Mouse (Mus musculus) hindbrain, embryonic 10.5 days (tissue): ENCODE results near the gene Nnmt. TPM values are rescaled to one million over a fixed set of nuclear protein-coding genes. Genes with fewer than 3 reads are reported as not detected.
A peak's percentile ranks its signal among the peaks of the same experiment; 100 is the strongest.

Source experiments
- DNase-seq: peaks from one replicate; pipeline ENCODE4 v3.0.0-alpha.2; 2017; ENCODE audit warnings: low spot score
- H3K27ac ChIP-seq: fragments of 300-500 bp; sonication (generic); 2 replicates; pipeline ENCODE4 v1.5.1; 2016; ENCODE audit warnings: mild to moderate bottlenecking, moderate library complexity
- H3K27me3 ChIP-seq: fragments of 300-500 bp; sonication (generic); 2 replicates; pipeline ENCODE4 v1.6.1; 2016; ENCODE audit warnings: mild to moderate bottlenecking; ENCODE audit not compliant: poor library complexity, insufficient read depth, severe bottlenecking
- H3K36me3 ChIP-seq: fragments of 300-500 bp; sonication (generic); 2 replicates; pipeline ENCODE4 v1.6.1; 2016; ENCODE audit warnings: mild to moderate bottlenecking, moderate library complexity
- H3K4me1 ChIP-seq: fragments of 300-500 bp; sonication (generic); replicated peaks from 2 replicates; pipeline ENCODE4 v1.6.1; 2016; ENCODE audit warnings: mild to moderate bottlenecking
- H3K4me3 ChIP-seq: fragments of 300-500 bp; sonication (generic); 2 replicates; pipeline ENCODE4 v1.5.1; 2016; ENCODE audit warnings: mild to moderate bottlenecking, moderate library complexity
- H3K9me3 ChIP-seq: fragments of 300-500 bp; sonication (generic); 2 replicates; pipeline ENCODE4 v1.6.1; 2016; ENCODE audit warnings: mild to moderate bottlenecking, moderate library complexity
- WGBS: fragments of 180-500 bp; shearing (Covaris S2); methylation state at CpG from one replicate; pipeline ENCODE4 v1.1.7; 2016; 5-methylcytosine and 5-hydroxymethylcytosine counted together
- polyA plus RNA-seq: library from polyadenylated mRNA; unstranded; fragments of >200 nt; fragmentation: Nextera tagmentation; extraction: Ambion mirVana; gene quantifications from 2 replicates; pipeline ENCODE4 v1.2.1, GENCODE M21; 2016

Gene Nnmt
- polyA plus RNA-seq, 1 experiment from 2014 or later = 0.97 TPM

DNA sequence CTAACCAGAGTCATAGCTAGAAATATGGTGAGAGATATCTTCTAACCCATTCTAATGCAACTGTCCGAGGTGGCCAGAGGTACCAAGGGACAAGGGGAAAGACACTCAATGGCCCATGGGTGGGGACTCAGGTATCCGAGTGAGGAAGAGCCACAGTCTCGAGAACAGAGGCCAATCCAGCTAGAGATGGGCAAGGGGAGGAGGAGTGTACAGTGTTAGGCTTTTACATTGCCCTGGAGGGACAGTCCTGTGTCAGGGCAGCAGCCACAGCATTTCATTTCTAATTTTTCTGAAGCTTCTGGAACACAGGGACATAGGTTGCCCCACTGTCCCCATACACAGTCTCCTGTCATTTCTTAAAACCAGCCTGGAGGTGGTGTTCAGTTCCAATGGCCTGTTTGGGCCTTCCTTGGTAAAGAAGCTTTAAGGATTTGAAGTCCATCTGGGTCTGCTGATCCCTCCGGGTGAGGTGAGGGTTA is 40.7 kb upstream of the Nnmt start:
- peaks cover 52% of the 10 kb centered on the region for H3K4me1 ChIP-seq
- H3K27me3 ChIP-seq = no peaks in the 10 kb centered on the region
- no peak overlapping the region for H3K4me3 ChIP-seq
- 60% methylated on average over 4 of the region's 4 CpGs for WGBS
- H3K9me3 ChIP-seq = peaks cover 11% of the 10 kb centered on the region
- no peaks in the 10 kb centered on the region for H3K36me3 ChIP-seq
- no peak for DNase-seq
- no peak overlapping the region for H3K27ac ChIP-seq

DNA sequence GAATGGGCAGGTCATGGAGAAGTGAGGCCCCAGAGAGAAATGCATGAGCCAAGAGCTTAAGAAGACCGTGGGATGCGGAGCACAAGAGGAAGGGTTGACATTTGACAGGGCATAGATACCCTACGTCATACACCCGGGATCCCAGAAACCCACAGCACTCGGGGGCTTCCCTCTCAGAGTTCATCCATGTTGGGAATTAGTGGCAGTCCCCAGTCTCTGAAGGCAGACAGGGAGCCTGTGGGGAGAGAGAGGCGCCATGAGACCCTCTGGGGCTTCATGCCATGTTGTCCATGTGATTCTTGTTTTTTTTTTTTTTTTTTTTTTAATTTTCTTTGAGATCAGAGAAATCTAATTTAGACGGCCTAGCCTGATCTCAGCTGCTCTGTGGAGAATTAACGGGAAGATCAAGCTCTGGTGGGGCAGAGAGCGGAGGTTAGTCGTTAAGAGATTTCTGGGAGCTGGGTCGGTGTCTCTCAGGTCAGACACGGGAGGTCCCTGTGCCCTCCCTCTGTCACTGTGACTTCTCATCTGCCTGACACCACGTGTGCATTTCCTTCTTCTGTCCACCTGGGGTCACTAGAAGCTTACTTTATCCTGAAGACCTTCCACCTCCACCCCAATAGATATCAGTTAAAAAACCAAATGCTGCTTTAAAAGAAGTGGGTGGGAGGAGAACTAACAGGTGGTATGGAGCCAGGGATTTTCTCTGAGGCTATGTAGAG is 40.1 kb upstream of the Nnmt start:
- 52% methylated on average over 13 of the region's 13 CpGs for WGBS
- Histone ChIP-seq H3K4me1 (peaks cover 46% of the 10 kb centered on the region), H3K4me3 (no peak overlapping the region), H3K27ac (no peak overlapping the region), H3K27me3 (no peaks in the 10 kb centered on the region), H3K36me3 (no peaks in the 10 kb centered on the region), H3K9me3 (peaks cover 11% of the 10 kb centered on the region)
- DNase-seq = peak; percentile 41

DNA sequence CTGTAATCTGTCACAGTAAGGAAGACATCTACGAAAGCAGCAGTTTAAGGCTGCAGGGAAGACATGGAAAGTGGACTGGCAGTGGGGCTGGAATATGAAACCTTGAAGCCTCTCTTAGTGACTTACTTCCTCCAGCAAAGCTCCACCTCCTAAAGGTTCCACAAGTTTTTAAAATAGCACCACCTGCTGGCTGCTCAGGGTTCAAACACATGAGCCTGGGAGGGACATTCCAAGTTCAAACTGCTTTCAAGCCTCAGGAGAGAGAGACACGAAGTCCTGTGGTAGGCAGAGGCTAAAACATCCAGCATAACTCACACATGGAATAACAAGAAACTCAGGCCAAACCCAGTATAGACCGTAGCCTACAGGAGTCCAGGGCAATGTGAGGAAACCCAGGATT is 39.4 kb upstream of the Nnmt start:
- H3K27ac ChIP-seq = no peak overlapping the region
- no peak overlapping the region for H3K4me3 ChIP-seq
- no peaks in the 10 kb centered on the region for H3K36me3 ChIP-seq
- peaks cover 38% of the 10 kb centered on the region for H3K4me1 ChIP-seq
- WGBS = 77% methylated on average over 3 of the region's 3 CpGs
- H3K27me3 ChIP-seq = no peaks in the 10 kb centered on the region
- DNase-seq = no peak
- H3K9me3 ChIP-seq = peaks cover 11% of the 10 kb centered on the region

- Histone ChIP-seq H3K27me3 (no peaks in the 10 kb centered on the region), H3K36me3 (no peaks in the 10 kb centered on the region), H3K4me3 (no peak overlapping the region), H3K4me1 (peaks cover 11% of the 10 kb centered on the region), H3K27ac (no peak overlapping the region), H3K9me3 (peaks cover 11% of the 10 kb centered on the region)
- DNase-seq = no peak
- WGBS = 90% methylated on average over 8 of the region's 8 CpGs
Measured at GRCm38 (mm10) chr9:48641636-48642035, 36.7 kb upstream of the Nnmt start.

GRCm38 (mm10) chr9:48640881-48641280 is 35.9 kb upstream of the Nnmt start:
- no peak overlapping the region for H3K27ac ChIP-seq
- 88% methylated on average over 8 of the region's 8 CpGs for WGBS
- peaks cover 11% of the 10 kb centered on the region for H3K9me3 ChIP-seq
- H3K4me3 ChIP-seq = no peak overlapping the region
- H3K27me3 ChIP-seq = 0 out of 2 replicates have a peak, but pooled peaks cover 3% of the 10 kb centered on the region
- H3K4me1 ChIP-seq = peaks cover 4% of the 10 kb centered on the region; the same call in 1 of the 2 replicates
- no peak for DNase-seq
- H3K36me3 ChIP-seq = no peaks in the 10 kb centered on the region

DNA sequence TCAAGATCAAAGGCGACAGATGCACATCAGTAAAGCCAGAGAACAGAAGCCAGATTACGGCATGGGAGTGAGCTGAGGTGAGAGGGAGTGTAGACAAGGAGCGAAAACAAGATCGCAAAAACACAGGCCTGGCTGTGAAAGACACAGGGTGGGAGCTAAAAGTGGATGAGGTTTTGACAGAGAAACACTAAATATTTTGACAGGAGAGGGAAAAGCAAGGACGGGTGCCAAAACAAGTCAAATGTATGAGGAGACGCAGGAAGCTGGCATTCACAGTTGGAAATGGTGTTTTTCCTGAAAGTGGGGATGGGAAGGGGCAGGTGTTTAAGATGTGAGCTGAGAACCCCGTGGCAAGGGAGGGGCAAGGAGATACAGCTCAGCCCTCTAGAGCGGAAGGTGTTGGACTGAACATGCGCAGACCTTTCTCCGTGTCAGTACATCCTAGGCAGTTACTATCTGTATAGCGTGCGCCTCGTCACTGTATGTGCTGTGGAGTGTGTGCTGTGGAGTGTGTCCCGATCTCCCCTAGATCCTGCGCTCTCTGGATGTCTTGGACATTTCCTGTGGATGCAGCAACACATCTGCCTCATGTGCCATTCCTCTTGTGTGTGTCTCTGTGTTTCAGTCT is 33.3 kb upstream of the Nnmt start:
- Histone ChIP-seq H3K27ac (no peak overlapping the region), H3K36me3 (no peaks in the 10 kb centered on the region), H3K27me3 (0 out of 2 replicates have a peak, but pooled peaks cover 3% of the 10 kb centered on the region), H3K4me3 (no peak overlapping the region), H3K4me1 (peaks cover 6% of the 10 kb centered on the region), H3K9me3 (no peaks in the 10 kb centered on the region)
- WGBS = 73% methylated on average over 15 of the region's 15 CpGs
- DNase-seq = no peak

GRCm38 (mm10) chr9:48637161-48637560 is 32.2 kb upstream of the Nnmt start:
- Histone ChIP-seq H3K9me3 (no peaks in the 10 kb centered on the region), H3K27me3 (0 out of 2 replicates have a peak, but pooled peaks cover 3% of the 10 kb centered on the region), H3K4me1 (peaks cover 6% of the 10 kb centered on the region), H3K27ac (no peak overlapping the region), H3K36me3 (no peaks in the 10 kb centered on the region), H3K4me3 (no peak overlapping the region)
- no peak for DNase-seq
- 92% methylated on average over 7 of the region's 7 CpGs for WGBS

DNA sequence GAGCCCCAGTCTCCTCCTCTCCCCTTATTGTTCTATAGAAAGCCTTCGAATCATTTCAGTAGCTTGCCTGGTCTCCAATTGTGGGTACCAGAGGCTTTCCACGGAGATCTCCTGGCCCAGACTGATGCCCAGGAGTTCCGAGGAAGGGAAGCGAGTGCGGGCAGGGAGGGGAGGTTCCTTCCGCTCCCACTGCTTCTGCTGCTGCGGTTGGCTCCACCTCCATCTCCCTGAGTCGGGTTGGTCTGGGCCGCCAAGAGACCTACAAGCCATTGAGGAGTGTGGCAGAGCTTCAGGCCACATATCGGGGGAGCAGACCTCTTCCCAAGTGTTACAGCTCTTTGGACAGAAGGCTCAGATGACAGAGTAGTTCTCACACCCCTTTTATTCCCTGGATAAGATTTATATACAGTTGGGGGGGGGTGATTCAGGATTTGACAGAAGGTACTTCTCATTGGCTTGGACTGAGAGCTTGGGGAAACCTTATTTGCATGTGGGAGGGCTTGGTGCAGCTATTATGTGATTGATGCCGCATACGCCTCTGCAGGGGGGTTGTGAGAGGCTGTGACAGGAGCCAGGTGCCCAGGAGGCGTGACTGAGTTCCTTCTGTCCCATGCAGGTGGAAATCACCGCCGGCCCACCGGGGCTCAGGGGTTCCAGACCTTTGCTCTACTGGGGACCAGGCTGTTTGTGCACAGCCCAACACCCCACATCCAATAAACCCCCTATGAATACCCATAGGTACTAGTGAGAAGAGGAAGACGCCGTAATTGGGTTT is 30.8 kb upstream of the Nnmt start:
- WGBS = 45% methylated on average over 18 of the region's 18 CpGs
- Histone ChIP-seq H3K27ac (no peak overlapping the region), H3K9me3 (no peaks in the 10 kb centered on the region), H3K27me3 (0 out of 2 replicates have a peak, but pooled peaks cover 3% of the 10 kb centered on the region), H3K4me3 (no peak overlapping the region), H3K36me3 (no peaks in the 10 kb centered on the region), H3K4me1 (peaks cover 6% of the 10 kb centered on the region)
- no peak for DNase-seq

GRCm38 (mm10) chr9:48633147-48633546 is 28.2 kb upstream of the Nnmt start:
- H3K9me3 ChIP-seq = no peaks in the 10 kb centered on the region
- no peaks in the 10 kb centered on the region for H3K36me3 ChIP-seq
- H3K27ac ChIP-seq = no peak overlapping the region
- no peak for DNase-seq
- peaks cover 6% of the 10 kb centered on the region; the same call in 1 of the 2 replicates for H3K4me1 ChIP-seq
- 0 out of 2 replicates have a peak, but pooled peaks cover 3% of the 10 kb centered on the region for H3K27me3 ChIP-seq
- no peak overlapping the region for H3K4me3 ChIP-seq
- WGBS = 87% methylated on average over 6 of the region's 6 CpGs

DNA sequence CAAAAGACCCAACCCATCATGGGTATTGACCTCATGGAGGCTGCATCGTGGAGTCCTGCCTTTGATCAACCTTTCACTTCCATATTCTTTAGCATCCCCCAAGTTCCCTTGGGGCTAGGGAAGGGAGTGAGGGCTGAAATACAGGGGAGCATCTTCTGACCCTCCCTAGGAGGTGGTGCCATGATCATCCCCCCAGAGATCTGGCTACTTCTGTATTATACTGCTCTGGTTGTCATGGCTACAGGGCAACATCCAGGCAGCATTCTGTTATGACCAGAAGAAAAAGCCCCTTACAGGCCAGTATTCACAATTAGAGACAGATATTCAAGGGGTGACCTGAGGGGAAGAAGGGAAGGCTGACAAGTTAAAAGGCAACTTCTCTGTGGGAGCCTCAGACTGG is 14.3 kb upstream of the Nnmt start:
- peaks cover 9% of the 10 kb centered on the region; the same call in 1 of the 2 replicates for H3K27me3 ChIP-seq
- H3K9me3 ChIP-seq = 0 out of 2 replicates have a peak, but pooled peaks cover 3% of the 10 kb centered on the region
- WGBS = 57% methylated on average over 1 of the region's 1 CpGs
- no peak overlapping the region for H3K27ac ChIP-seq
- H3K36me3 ChIP-seq = no peaks in the 10 kb centered on the region
- H3K4me1 ChIP-seq = peaks cover 22% of the 10 kb centered on the region
- H3K4me3 ChIP-seq = no peak overlapping the region
- DNase-seq = peak; percentile 15

DNA sequence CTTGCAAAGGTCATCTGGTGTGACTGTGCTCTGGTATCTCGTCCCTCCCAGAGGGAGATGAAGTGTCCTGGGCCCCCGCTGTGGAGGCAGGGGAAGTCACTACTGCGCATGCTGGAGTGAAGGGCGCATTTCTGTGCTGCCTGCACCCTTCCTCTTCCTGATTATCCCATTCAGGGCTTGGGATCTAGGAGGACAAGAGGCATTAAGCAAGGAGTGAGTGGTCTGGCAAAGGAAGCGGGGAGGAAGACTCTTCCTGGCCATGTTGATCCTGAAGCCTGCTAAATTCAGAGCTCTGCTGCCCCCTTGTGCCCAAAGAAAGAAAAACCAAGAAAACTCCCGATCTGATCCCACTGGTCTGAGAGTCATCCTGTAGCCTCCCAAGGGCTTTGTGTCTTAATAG is 13.6 kb upstream of the Nnmt start:
- 30% methylated on average over 6 of the region's 6 CpGs for WGBS
- no peak overlapping the region for H3K4me3 ChIP-seq

DNA sequence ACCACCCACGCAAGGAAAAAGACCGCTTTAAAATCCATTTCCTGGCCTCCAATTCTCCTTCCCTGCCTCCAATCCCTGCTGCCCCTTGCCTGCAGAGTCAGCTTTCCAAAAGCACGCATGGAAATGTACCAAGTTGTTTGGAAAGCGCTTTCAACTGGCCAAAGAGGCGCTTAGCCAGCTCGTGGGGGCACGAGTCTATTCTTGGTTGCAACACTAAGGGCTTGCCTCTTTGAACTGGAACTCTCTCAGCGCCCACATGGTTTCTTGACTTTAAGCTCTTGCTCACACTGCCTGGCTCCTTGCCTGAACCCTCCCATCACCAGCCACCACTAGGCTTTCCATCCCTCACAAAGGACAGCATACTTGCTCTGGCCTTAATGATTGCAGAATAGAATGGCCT is 13.2 kb upstream of the Nnmt start:
- H3K36me3 ChIP-seq = no peaks in the 10 kb centered on the region
- no peak overlapping the region for H3K4me3 ChIP-seq
- WGBS = 84% methylated on average over 8 of the region's 8 CpGs
- H3K27me3 ChIP-seq = peaks cover 9% of the 10 kb centered on the region; the same call in 1 of the 2 replicates
- H3K27ac ChIP-seq = peak overlapping the region; percentile 64; the same call in 1 of the 2 replicates
- no peaks in the 10 kb centered on the region for H3K9me3 ChIP-seq
- DNase-seq = no peak
- H3K4me1 ChIP-seq = peaks cover 22% of the 10 kb centered on the region

More for the DNA sequence above, 13.6 kb upstream of the Nnmt start:
- peaks cover 9% of the 10 kb centered on the region; the same call in 1 of the 2 replicates for H3K27me3 ChIP-seq
- no peaks in the 10 kb centered on the region for H3K36me3 ChIP-seq
- peak overlapping the region; percentile 64 for H3K27ac ChIP-seq
- DNase-seq = peak; percentile 84
- 0 out of 2 replicates have a peak, but pooled peaks cover 2% of the 10 kb centered on the region for H3K9me3 ChIP-seq
- peaks cover 22% of the 10 kb centered on the region for H3K4me1 ChIP-seq
